Mouse (Mus musculus): ENCODE measurements around the gene Sult6b1. TPM values are rescaled to one million over a fixed set of nuclear protein-coding genes. Genes with fewer than 3 reads are reported as not detected.

Gene Sult6b1
- not detected in 2 replicates for polyA plus RNA-seq (2014; fragmentation: Nextera tagmentation; extraction: Ambion mirVana)

GRCm38 (mm10) chr17:78906892-78907291 is at the start of gene Sult6b1:
TSS of gene Sult6b1 (minus strand) at chr17:78906992.
- Histone ChIP-seq H3K27ac (ENCODE audit: low read depth, low read length) (no peak within 1 kb of the TSS), H3K36me3 (ENCODE audit: control insufficient read depth, insufficient read depth, low read length) (no peaks in the 10 kb centered on the region), H3K4me2 (no peak within 1 kb of the TSS), H3K4me3 (ENCODE audit: low read depth, low read length) (no peak within 1 kb of the TSS), H3K9me3 (ENCODE audit: control insufficient read depth, low read length) (no peaks in the 10 kb centered on the region), H3K4me1 (ENCODE audit: control insufficient read depth, insufficient read depth, low read length) (no peaks in the 10 kb centered on the region), H3K27me3 (ENCODE audit: control insufficient read depth, insufficient read depth, low read length) (no peaks in the 10 kb centered on the region), H3K9ac (ENCODE audit: low read length) (no peak within 1 kb of the TSS)
- DNase-seq (ENCODE audit: low spot score, missing footprints) (no peak), ATAC-seq (ENCODE audit: low FRiP score) (no peak)
- WGBS: 87% methylated on average over 5 of the region's 5 CpGs

- Histone ChIP-seq H3K27ac (ENCODE audit: low read depth, low read length) (no peak overlapping the region), H3K4me3 (ENCODE audit: low read depth, low read length) (no peak overlapping the region), H3K9me3 (ENCODE audit: control insufficient read depth, low read length) (no peaks in the 10 kb centered on the region), H3K4me2 (no peak overlapping the region), H3K36me3 (ENCODE audit: control insufficient read depth, insufficient read depth, low read length) (peaks cover 9% of the 10 kb centered on the region), H3K27me3 (ENCODE audit: control insufficient read depth, insufficient read depth, low read length) (no peaks in the 10 kb centered on the region), H3K4me1 (ENCODE audit: control insufficient read depth, insufficient read depth, low read length) (no peaks in the 10 kb centered on the region), H3K9ac (ENCODE audit: low read length) (no peak overlapping the region)
- DNase-seq (ENCODE audit: low spot score, missing footprints): no peak
- WGBS: 93% methylated on average over 8 of the region's 8 CpGs
- ATAC-seq (ENCODE audit: low FRiP score): no peak
Measured at GRCm38 (mm10) chr17:78953240-78953639, 46.4 kb upstream of the Sult6b1 start.

- Histone ChIP-seq H3K27me3 (ENCODE audit: control insufficient read depth, insufficient read depth, low read length) (no peaks in the 10 kb centered on the region), H3K27ac (ENCODE audit: low read depth, low read length) (no peak overlapping the region), H3K4me3 (ENCODE audit: low read depth, low read length) (no peak overlapping the region), H3K36me3 (ENCODE audit: control insufficient read depth, insufficient read depth, low read length) (peaks cover 9% of the 10 kb centered on the region), H3K9me3 (ENCODE audit: control insufficient read depth, low read length) (no peaks in the 10 kb centered on the region), H3K4me2 (no peak overlapping the region), H3K9ac (ENCODE audit: low read length) (no peak overlapping the region), H3K4me1 (ENCODE audit: control insufficient read depth, insufficient read depth, low read length) (no peaks in the 10 kb centered on the region)
- DNase-seq (ENCODE audit: low spot score, missing footprints) (no peak), ATAC-seq (ENCODE audit: low FRiP score) (no peak)
- 94% methylated on average over 5 of the region's 5 CpGs for WGBS
Measured at GRCm38 (mm10) chr17:78952070-78952469, 45.3 kb upstream of the Sult6b1 start.

DNA sequence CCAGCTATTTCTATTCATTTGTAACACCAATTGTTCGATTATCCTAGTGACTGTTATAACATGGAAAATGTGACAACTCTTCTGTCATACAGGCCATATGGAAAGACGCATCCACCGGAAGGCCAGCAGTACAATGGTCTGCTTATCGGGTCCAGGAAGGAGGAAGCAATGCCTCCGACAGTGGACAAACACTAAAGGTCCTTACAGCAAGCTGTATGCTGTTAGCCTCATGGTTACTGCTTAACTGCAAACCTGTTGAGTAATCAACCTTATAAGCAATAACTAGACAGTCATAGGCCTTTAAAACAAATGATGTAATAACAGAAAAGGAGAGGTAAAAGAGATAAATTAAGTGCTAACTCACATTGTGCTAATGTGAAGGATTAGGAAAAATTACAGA is 44.4 kb upstream of the Sult6b1 start:
- 95% methylated on average over 5 of the region's 5 CpGs for WGBS
- Histone ChIP-seq H3K4me1 (ENCODE audit: control insufficient read depth, insufficient read depth, low read length) (no peaks in the 10 kb centered on the region), H3K4me3 (ENCODE audit: low read depth, low read length) (no peak overlapping the region), H3K9me3 (ENCODE audit: control insufficient read depth, low read length) (no peaks in the 10 kb centered on the region), H3K9ac (ENCODE audit: low read length) (no peak overlapping the region), H3K36me3 (ENCODE audit: control insufficient read depth, insufficient read depth, low read length) (peaks cover 11% of the 10 kb centered on the region), H3K27me3 (ENCODE audit: control insufficient read depth, insufficient read depth, low read length) (no peaks in the 10 kb centered on the region), H3K27ac (ENCODE audit: low read depth, low read length) (no peak overlapping the region), H3K4me2 (no peak overlapping the region)
- no peak for ATAC-seq (ENCODE audit: low FRiP score)
- no peak for DNase-seq (ENCODE audit: low spot score, missing footprints)

DNA sequence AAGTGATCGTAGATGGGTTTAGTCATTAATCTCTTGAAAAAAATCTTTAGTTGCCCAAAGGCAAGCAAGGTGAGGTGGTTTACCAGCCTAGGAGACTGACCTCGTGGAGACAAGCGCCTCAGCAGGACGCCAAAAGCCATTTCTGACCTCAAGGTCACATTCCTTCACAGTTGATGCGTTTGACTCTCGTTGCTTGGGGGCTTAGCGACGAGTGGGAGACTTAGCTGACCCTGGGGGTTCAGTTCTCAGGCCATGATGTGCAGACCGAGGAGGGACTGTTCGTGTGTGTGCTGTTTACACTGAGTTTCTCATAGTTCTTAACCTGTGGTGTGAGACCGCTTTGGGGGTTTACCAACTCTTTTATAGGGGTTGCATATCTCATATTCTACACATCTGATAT is 35.8 kb upstream of the Sult6b1 start:
- peaks cover 2% of the 10 kb centered on the region for H3K4me1 ChIP-seq (ENCODE audit: control insufficient read depth, insufficient read depth, low read length)
- no peaks in the 10 kb centered on the region for H3K9me3 ChIP-seq (ENCODE audit: control insufficient read depth, low read length)
- DNase-seq (ENCODE audit: low spot score, missing footprints) (no peak), ATAC-seq (ENCODE audit: low FRiP score) (no peak)
- H3K36me3 ChIP-seq (ENCODE audit: control insufficient read depth, insufficient read depth, low read length): peaks cover 5% of the 10 kb centered on the region; the same call in 1 of the 2 replicates
- H3K9ac ChIP-seq (ENCODE audit: low read length): no peak overlapping the region
- WGBS: 47% methylated on average over 11 of the region's 11 CpGs
- no peak overlapping the region for H3K4me2 ChIP-seq
- H3K27me3 ChIP-seq (ENCODE audit: control insufficient read depth, insufficient read depth, low read length): no peaks in the 10 kb centered on the region
- H3K4me3 ChIP-seq (ENCODE audit: low read depth, low read length): no peak overlapping the region
- H3K27ac ChIP-seq (ENCODE audit: low read depth, low read length): no peak overlapping the region

- no peak for ATAC-seq (ENCODE audit: low FRiP score)
- no peak overlapping the region for H3K4me2 ChIP-seq
- no peaks in the 10 kb centered on the region for H3K9me3 ChIP-seq (ENCODE audit: control insufficient read depth, low read length)
- peaks cover 5% of the 10 kb centered on the region for H3K36me3 ChIP-seq (ENCODE audit: control insufficient read depth, insufficient read depth, low read length)
- H3K27ac ChIP-seq (ENCODE audit: low read depth, low read length): no peak overlapping the region
- 94% methylated on average over 4 of the region's 4 CpGs for WGBS
- H3K27me3 ChIP-seq (ENCODE audit: control insufficient read depth, insufficient read depth, low read length): no peaks in the 10 kb centered on the region
- no peak overlapping the region for H3K4me3 ChIP-seq (ENCODE audit: low read depth, low read length)
- H3K4me1 ChIP-seq (ENCODE audit: control insufficient read depth, insufficient read depth, low read length): peaks cover 8% of the 10 kb centered on the region
- no peak overlapping the region for H3K9ac ChIP-seq (ENCODE audit: low read length)
- no peak for DNase-seq (ENCODE audit: low spot score, missing footprints)
Measured at GRCm38 (mm10) chr17:78938927-78939326, 32.1 kb upstream of the Sult6b1 start.

DNA sequence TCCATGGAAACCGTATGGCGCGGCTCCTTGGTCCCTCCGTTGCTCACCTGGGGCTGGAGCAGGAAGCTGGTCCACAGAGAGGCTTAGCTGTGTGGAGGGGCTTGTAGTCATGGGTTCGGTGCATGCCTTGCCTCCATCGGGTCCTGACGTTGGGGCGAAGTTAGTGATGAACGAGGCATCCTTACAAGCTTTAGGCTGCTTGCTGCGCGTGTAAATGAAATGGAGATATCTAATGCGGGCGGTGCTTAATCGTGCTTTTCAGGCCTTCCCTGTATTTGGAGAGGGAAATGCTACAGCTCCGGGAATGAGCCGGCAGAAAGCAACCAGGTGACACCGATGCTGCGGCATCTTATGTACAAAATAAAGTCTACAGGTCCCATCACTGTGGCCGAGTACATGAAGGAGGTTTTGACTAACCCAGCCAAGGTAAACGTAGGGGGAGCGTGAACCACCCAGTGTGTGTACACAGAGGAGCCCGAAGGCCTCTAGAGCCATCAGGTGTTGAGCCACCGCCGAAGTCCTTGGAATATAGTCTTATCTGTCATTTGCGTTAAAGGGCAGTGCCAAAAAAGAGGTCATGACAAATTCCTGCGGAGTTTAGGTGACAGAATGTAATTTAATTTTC is 30.5 kb upstream of the Sult6b1 start:
- DNase-seq (ENCODE audit: low spot score, missing footprints) (no peak), ATAC-seq (ENCODE audit: low FRiP score) (no peak)
- Histone ChIP-seq H3K4me3 (ENCODE audit: low read depth, low read length) (peak overlapping the region; percentile 86), H3K9me3 (ENCODE audit: control insufficient read depth, low read length) (no peaks in the 10 kb centered on the region), H3K27me3 (ENCODE audit: control insufficient read depth, insufficient read depth, low read length) (no peaks in the 10 kb centered on the region), H3K36me3 (ENCODE audit: control insufficient read depth, insufficient read depth, low read length) (peaks cover 5% of the 10 kb centered on the region; the same call in 1 of the 2 replicates), H3K4me2 (peak overlapping the region; percentile 75), H3K9ac (ENCODE audit: low read length) (peak overlapping the region; percentile 84), H3K4me1 (ENCODE audit: control insufficient read depth, insufficient read depth, low read length) (peaks cover 8% of the 10 kb centered on the region), H3K27ac (ENCODE audit: low read depth, low read length) (no peak overlapping the region)
- WGBS: 11% methylated on average over 26 of the region's 26 CpGs

- peak within 1 kb of the TSS; percentile 86 for H3K4me3 ChIP-seq (ENCODE audit: low read depth, low read length)
- ATAC-seq (ENCODE audit: low FRiP score): peak; percentile 100
- no peaks in the 10 kb centered on the region for H3K27me3 ChIP-seq (ENCODE audit: control insufficient read depth, insufficient read depth, low read length)
- H3K4me2 ChIP-seq: peak within 1 kb of the TSS; percentile 76
- H3K9ac ChIP-seq (ENCODE audit: low read length): peak within 1 kb of the TSS; percentile 84
- no peaks in the 10 kb centered on the region for H3K9me3 ChIP-seq (ENCODE audit: control insufficient read depth, low read length)
- peaks cover 7% of the 10 kb centered on the region; the same call in 1 of the 2 replicates for H3K36me3 ChIP-seq (ENCODE audit: control insufficient read depth, insufficient read depth, low read length)
- peak; percentile 99 for DNase-seq (ENCODE audit: low spot score, missing footprints)
- H3K27ac ChIP-seq (ENCODE audit: low read depth, low read length): no peak within 1 kb of the TSS
- WGBS: under 1% methylated on average over 45 of the region's 45 CpGs
- peaks cover 8% of the 10 kb centered on the region for H3K4me1 ChIP-seq (ENCODE audit: control insufficient read depth, insufficient read depth, low read length)
Measured at GRCm38 (mm10) chr17:78936466-78937228, 29.9 kb upstream of the Sult6b1 start, which contains the start of the genes Cebpz and Ndufaf7. TSS of gene Cebpz (minus strand) at chr17:78937066. TSS of gene Ndufaf7 (plus strand) at chr17:78937136.

DNA sequence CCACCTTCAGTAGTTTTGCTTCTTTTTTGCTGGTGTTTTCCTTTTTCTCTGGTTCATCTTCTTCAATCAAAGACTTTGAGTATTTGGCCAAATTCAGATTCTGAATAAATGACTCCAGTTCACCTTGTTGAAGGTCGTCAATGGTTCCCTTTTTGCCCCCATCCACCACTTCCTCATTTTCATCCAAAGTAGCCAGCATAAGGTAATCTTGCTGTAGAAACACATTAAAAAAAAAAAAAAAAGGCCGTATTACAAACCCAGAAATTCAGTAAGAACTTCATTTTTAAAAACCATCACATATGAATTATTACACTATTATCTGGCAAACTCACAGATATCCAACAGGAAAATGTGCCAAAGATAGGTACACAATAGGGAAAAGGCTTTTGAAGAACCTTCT is 29.1 kb upstream of the Sult6b1 start:
- Histone ChIP-seq H3K9ac (ENCODE audit: low read length) (peak overlapping the region; percentile 84), H3K4me1 (ENCODE audit: control insufficient read depth, insufficient read depth, low read length) (peaks cover 8% of the 10 kb centered on the region), H3K4me3 (ENCODE audit: low read depth, low read length) (peak overlapping the region; percentile 86), H3K27me3 (ENCODE audit: control insufficient read depth, insufficient read depth, low read length) (no peaks in the 10 kb centered on the region), H3K4me2 (peak overlapping the region; percentile 76), H3K36me3 (ENCODE audit: control insufficient read depth, insufficient read depth, low read length) (peaks cover 10% of the 10 kb centered on the region; the same call in 1 of the 2 replicates), H3K27ac (ENCODE audit: low read depth, low read length) (no peak overlapping the region), H3K9me3 (ENCODE audit: control insufficient read depth, low read length) (no peaks in the 10 kb centered on the region)
- 91% methylated on average over 2 of the region's 2 CpGs for WGBS
- no peak for ATAC-seq (ENCODE audit: low FRiP score)
- no peak for DNase-seq (ENCODE audit: low spot score, missing footprints)

Measured in midbrain, embryonic 11.5 days (tissue).